Mouse (Mus musculus): ENCODE measurements at regions not wholly inside any gene's neighbourhood (a gene's known extent, or its start where the extent isn't known, plus 50 kb on each side); places are given as distances from the start of the nearest gene placed in this dataset.

- Histone ChIP-seq H3K4me3 (replicated peaks; ENCODE audit: extremely low read depth, low read depth, low read length) (no peak overlapping the region), H3K4me1 (ENCODE audit: control insufficient read depth, insufficient read depth, low read length) (no peaks in the 10 kb centered on the region)
- 60% methylated on average over 5 of the region's 5 CpGs for WGBS
- no peak for TF ChIP-seq POLR2A (IDR thresholded peaks at IDR 0.05; ENCODE audit: borderline replicate concordance, extremely low read depth, low read depth, low read length)
- no peak for TF ChIP-seq CTCF (IDR thresholded peaks at IDR 0.05; ENCODE audit: insufficient read depth, low read length)
- no peak for DNase-seq
Measured at GRCm38 (mm10) chr3:148005831-148006230, 984.5 kb downstream of the Adgrl2 start.

- WGBS: 66% methylated on average over 3 of the region's 3 CpGs
- TF ChIP-seq POLR2A (IDR thresholded peaks at IDR 0.05; ENCODE audit: borderline replicate concordance, extremely low read depth, low read depth, low read length) (no peak), CTCF (IDR thresholded peaks at IDR 0.05; ENCODE audit: insufficient read depth, low read length) (no peak; the same call in 1 of the 2 replicates)
- no peak for DNase-seq
- Histone ChIP-seq H3K4me3 (replicated peaks; ENCODE audit: extremely low read depth, low read depth, low read length) (no peak overlapping the region), H3K4me1 (ENCODE audit: control insufficient read depth, insufficient read depth, low read length) (no peaks in the 10 kb centered on the region)
Measured at GRCm38 (mm10) chr3:148004006-148004405, 986.3 kb downstream of the Adgrl2 start.

- no peaks in the 10 kb centered on the region for H3K4me1 ChIP-seq (ENCODE audit: control insufficient read depth, insufficient read depth, low read length)
- 46% methylated on average over 15 of the region's 15 CpGs for WGBS
- DNase-seq: no peak
- no peak overlapping the region for H3K4me3 ChIP-seq (replicated peaks; ENCODE audit: extremely low read depth, low read depth, low read length)
- no peak for TF ChIP-seq CTCF (IDR thresholded peaks at IDR 0.05; ENCODE audit: insufficient read depth, low read length)
- no peak for TF ChIP-seq POLR2A (IDR thresholded peaks at IDR 0.05; ENCODE audit: borderline replicate concordance, extremely low read depth, low read depth, low read length)
Measured at GRCm38 (mm10) chr3:147999330-147999953, 990.9 kb downstream of the Adgrl2 start.

- TF ChIP-seq CTCF (IDR thresholded peaks at IDR 0.05; ENCODE audit: insufficient read depth, low read length) (no peak), POLR2A (IDR thresholded peaks at IDR 0.05; ENCODE audit: borderline replicate concordance, extremely low read depth, low read depth, low read length) (no peak)
- 76% methylated on average over 9 of the region's 9 CpGs for WGBS
- H3K4me3 ChIP-seq (replicated peaks; ENCODE audit: extremely low read depth, low read depth, low read length): no peak overlapping the region
- no peaks in the 10 kb centered on the region for H3K4me1 ChIP-seq (ENCODE audit: control insufficient read depth, insufficient read depth, low read length)
- no peak for DNase-seq
Measured at GRCm38 (mm10) chr3:147991738-147992137, 998.6 kb downstream of the Adgrl2 start.

GRCm38 (mm10) chr3:147990831-147991230 is 999.5 kb downstream of the Adgrl2 start:
- TF ChIP-seq POLR2A (IDR thresholded peaks at IDR 0.05; ENCODE audit: borderline replicate concordance, extremely low read depth, low read depth, low read length) (no peak), CTCF (IDR thresholded peaks at IDR 0.05; ENCODE audit: insufficient read depth, low read length) (no peak)
- Histone ChIP-seq H3K4me3 (replicated peaks; ENCODE audit: extremely low read depth, low read depth, low read length) (no peak overlapping the region), H3K4me1 (ENCODE audit: control insufficient read depth, insufficient read depth, low read length) (no peaks in the 10 kb centered on the region)
- no peak for DNase-seq
- 38% methylated on average over 10 of the region's 10 CpGs for WGBS

GRCm38 (mm10) chr3:147982831-147983230 is 1007.5 kb downstream of the Adgrl2 start:
- TF ChIP-seq CTCF (IDR thresholded peaks at IDR 0.05; ENCODE audit: insufficient read depth, low read length): no peak
- TF ChIP-seq POLR2A (IDR thresholded peaks at IDR 0.05; ENCODE audit: borderline replicate concordance, extremely low read depth, low read depth, low read length): no peak
- no peak for DNase-seq
- H3K4me3 ChIP-seq (replicated peaks; ENCODE audit: extremely low read depth, low read depth, low read length): no peak overlapping the region
- H3K4me1 ChIP-seq (ENCODE audit: control insufficient read depth, insufficient read depth, low read length): no peaks in the 10 kb centered on the region
- 92% methylated on average over 5 of the region's 5 CpGs for WGBS

- 38% methylated on average over 4 of the region's 4 CpGs for WGBS
- no peaks in the 10 kb centered on the region for H3K4me1 ChIP-seq (ENCODE audit: control insufficient read depth, insufficient read depth, low read length)
- no peak overlapping the region for H3K4me3 ChIP-seq (replicated peaks; ENCODE audit: extremely low read depth, low read depth, low read length)
- TF ChIP-seq POLR2A (IDR thresholded peaks at IDR 0.05; ENCODE audit: borderline replicate concordance, extremely low read depth, low read depth, low read length): no peak
- TF ChIP-seq CTCF (IDR thresholded peaks at IDR 0.05; ENCODE audit: insufficient read depth, low read length): no peak
- no peak for DNase-seq
Measured at GRCm38 (mm10) chr3:147981621-147982020, 1008.7 kb downstream of the Adgrl2 start.

- WGBS: 92% methylated on average over 3 of the region's 3 CpGs
Measured at GRCm38 (mm10) chr3:147976579-147976978, 1013.8 kb downstream of the Adgrl2 start.

GRCm38 (mm10) chr3:147976069-147976468 is 1014.3 kb downstream of the Adgrl2 start:
- no peak for DNase-seq
- no peaks in the 10 kb centered on the region for H3K4me1 ChIP-seq (ENCODE audit: control insufficient read depth, insufficient read depth, low read length)
- TF ChIP-seq POLR2A (IDR thresholded peaks at IDR 0.05; ENCODE audit: borderline replicate concordance, extremely low read depth, low read depth, low read length) (no peak), CTCF (IDR thresholded peaks at IDR 0.05; ENCODE audit: insufficient read depth, low read length) (no peak)
- H3K4me3 ChIP-seq (replicated peaks; ENCODE audit: extremely low read depth, low read depth, low read length): no peak overlapping the region
- WGBS: 82% methylated on average over 6 of the region's 6 CpGs

More at GRCm38 (mm10) chr3:147976579-147976978, 1013.8 kb downstream of the Adgrl2 start:
- no peak for TF ChIP-seq POLR2A (IDR thresholded peaks at IDR 0.05; ENCODE audit: borderline replicate concordance, extremely low read depth, low read depth, low read length)
- no peak for TF ChIP-seq CTCF (IDR thresholded peaks at IDR 0.05; ENCODE audit: insufficient read depth, low read length)
- no peak for DNase-seq
- no peaks in the 10 kb centered on the region for H3K4me1 ChIP-seq (ENCODE audit: control insufficient read depth, insufficient read depth, low read length)
- no peak overlapping the region for H3K4me3 ChIP-seq (replicated peaks; ENCODE audit: extremely low read depth, low read depth, low read length)

GRCm38 (mm10) chr3:147975500-147975899 is 1014.9 kb downstream of the Adgrl2 start:
- H3K4me3 ChIP-seq (replicated peaks; ENCODE audit: extremely low read depth, low read depth, low read length): no peak overlapping the region
- DNase-seq: no peak
- 85% methylated on average over 10 of the region's 10 CpGs for WGBS
- H3K4me1 ChIP-seq (ENCODE audit: control insufficient read depth, insufficient read depth, low read length): no peaks in the 10 kb centered on the region
- TF ChIP-seq CTCF (IDR thresholded peaks at IDR 0.05; ENCODE audit: insufficient read depth, low read length) (no peak), POLR2A (IDR thresholded peaks at IDR 0.05; ENCODE audit: borderline replicate concordance, extremely low read depth, low read depth, low read length) (no peak)
